Mouse (Mus musculus) NIH3T3 (cell line): ENCODE data around the gene Ccdc33.

ENCODE experiments used
- DNase-seq: peaks from one replicate; pipeline ENCODE4 v3.0.0-alpha.2; 2012; ENCODE audit warnings: low read depth

Ccdc33 gene

GRCm38 (mm10) chr9:58011552-58011951 lies 107.1 kb downstream of the Ccdc33 start:
- no peak for DNase-seq

GRCm38 (mm10) chr9:58011027-58011426 lies 107.6 kb downstream of the Ccdc33 start:
- peak; percentile 21 for DNase-seq

DNA sequence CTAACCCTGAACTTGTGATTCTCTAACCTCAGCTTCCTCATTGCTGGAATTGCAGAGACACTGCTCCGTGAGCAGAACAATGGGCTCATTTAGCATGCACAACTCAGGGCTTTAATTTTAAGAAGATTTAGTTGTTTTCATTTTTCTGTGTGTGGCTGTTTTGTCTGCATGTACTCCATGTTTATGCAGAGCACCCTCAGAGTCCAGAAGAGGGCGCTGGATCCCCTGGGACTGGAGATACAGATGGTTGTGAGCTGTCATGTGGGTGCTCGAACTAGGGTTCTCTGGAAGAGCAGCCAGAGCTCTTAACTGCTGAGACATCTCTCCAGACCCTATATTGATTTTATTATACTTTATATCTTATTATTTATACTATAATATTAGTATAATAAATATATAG lies 109.0 kb downstream of the Ccdc33 start:
- DNase-seq, result no peak

DNA sequence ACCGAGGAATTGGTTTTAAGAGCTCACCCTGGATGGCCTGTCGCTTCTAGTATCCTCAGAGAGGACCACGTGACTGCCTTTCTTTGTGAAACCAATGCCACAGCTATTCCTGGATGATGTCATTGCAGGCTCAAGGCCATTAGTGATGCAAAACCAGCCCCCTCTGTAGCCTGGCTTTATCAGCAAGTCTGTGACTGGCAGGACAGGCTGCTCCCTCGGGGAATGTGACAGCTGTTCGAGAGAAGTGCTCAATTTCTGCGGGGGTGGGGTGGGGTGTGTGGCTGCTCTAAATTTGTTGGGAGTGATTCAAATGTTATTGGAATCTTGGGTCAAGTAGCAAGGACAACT lies 109.6 kb downstream of the Ccdc33 start:
- DNase-seq, result peak; percentile 6

DNA sequence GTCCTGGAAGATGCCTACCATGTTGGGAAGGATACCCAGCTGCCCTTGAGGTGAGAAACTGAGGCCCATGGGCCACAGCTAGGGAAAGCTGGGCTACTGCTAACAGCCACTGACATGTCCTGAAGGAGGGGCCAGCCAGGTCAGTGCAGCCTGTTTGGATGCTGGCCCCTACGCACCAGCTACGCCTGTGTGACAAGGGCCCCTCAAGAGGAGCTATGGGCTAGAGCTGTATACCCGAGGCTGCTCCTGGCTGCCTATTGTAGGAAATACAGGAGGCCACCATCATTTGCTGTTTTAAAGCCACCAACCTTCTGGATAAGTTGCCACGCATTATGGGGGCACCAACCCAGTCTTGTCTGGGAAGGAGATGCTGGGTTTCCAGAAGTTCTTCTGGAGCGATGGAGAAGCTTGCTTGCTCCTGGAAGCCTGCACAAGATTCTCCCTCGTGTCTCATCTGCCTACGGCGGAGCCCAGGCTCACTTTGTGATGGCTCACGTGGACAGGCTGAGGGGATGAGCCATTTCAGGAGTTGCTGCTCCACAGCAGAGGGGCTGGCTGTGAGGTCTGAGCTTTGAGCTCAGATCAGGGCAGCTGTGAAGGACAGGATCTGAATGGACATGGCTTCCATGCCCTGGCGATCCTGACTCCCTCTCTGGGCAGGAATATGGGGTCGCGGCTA lies 110.1 kb downstream of the Ccdc33 start:
- DNase-seq, result no peak

DNA sequence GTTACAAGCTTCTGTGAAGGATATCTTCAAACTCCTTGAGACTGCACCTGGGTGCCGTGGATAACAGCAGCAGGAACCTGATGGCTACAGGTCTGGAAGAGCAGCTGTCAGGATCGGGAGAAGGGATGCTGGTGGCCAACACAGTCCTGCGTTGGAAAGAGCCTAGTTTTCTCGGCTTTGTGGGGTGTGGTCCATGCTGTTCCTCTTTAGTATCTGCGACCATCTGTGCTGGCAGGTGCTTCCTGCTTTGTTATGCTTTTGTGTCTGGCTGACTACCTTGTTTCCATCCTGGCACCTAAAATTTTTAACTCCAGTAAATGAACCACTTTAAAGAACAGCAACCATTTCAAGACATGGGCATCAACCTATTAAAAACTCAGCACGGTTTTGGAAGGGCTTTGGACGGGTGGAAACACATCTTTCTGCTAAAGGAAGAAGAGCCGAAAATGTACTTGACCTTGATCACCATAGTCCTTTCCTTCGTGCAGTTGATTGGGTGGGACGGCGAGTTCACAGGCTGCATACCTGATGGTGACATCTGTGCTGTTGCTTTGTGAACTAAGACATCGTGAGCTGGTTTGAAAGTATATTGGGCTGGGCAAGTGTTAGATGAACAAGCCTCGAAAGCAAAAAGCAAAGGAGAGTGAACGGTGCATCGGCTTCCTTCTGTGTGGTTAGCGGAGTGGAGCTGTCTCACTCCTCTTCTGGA lies 112.7 kb downstream of the Ccdc33 start, which contains the start of gene Cyp11a1:
Gene Cyp11a1 (plus strand): TSS at position 659 of the 709 bp plus-strand sequence.
- no peak for DNase-seq

GRCm38 (mm10) chr9:58003272-58003671 lies 115.4 kb downstream of the Ccdc33 start:
- DNase-seq, result no peak

- DNase-seq, result no peak
Measured at GRCm38 (mm10) chr9:57999676-58000075, 118.9 kb downstream of the Ccdc33 start.

GRCm38 (mm10) chr9:57998685-57999084 lies 119.9 kb downstream of the Ccdc33 start:
- DNase-seq, result no peak

GRCm38 (mm10) chr9:57998032-57998659 lies 120.5 kb downstream of the Ccdc33 start:
- DNase-seq, result peak; percentile 74

DNA sequence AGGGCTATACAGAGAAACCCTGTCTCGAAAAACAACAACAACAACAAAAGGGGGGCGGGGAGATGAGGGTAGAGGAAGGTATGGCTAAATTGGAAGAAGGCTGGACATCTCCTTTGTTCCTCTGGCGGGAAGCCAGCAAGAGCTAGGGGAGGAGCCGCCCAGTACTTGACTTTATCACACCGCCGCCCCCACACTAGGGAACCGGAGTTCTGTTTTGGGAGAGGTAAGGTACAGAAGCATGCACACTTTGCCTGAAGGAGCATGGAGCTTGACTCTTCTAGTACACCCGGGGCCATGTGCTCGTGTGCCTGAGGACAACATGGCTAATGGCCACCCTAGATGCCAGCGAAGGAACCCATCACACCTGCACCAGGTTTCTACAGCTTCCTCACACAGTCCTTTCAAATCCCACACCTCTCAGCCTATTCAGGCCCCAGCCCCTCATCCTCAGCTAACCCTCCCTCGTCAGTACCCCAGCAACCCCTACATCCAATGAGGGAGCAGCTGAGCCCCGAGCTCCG lies 121.1 kb downstream of the Ccdc33 start:
- DNase-seq, result no peak

DNA sequence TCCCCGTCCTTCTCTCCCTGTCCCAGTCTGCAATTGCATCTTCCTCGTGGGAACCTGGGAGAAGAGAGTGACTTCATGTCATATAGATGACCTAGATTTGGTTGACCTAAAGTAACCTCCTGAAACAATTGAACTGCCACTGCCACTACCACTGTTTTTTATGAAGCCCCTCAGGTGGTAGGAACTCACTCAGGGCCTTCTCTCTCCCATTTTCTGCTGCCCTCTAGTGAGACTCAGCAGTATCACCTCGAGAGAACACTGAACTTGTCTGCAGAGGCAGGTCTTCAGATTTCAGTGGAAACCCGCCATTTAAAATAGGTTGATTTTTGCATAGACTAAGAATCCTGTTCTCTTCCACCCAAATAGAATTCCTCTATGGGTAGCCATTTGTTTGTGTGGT lies 123.3 kb downstream of the Ccdc33 start:
- DNase-seq, result peak; percentile 36

DNA sequence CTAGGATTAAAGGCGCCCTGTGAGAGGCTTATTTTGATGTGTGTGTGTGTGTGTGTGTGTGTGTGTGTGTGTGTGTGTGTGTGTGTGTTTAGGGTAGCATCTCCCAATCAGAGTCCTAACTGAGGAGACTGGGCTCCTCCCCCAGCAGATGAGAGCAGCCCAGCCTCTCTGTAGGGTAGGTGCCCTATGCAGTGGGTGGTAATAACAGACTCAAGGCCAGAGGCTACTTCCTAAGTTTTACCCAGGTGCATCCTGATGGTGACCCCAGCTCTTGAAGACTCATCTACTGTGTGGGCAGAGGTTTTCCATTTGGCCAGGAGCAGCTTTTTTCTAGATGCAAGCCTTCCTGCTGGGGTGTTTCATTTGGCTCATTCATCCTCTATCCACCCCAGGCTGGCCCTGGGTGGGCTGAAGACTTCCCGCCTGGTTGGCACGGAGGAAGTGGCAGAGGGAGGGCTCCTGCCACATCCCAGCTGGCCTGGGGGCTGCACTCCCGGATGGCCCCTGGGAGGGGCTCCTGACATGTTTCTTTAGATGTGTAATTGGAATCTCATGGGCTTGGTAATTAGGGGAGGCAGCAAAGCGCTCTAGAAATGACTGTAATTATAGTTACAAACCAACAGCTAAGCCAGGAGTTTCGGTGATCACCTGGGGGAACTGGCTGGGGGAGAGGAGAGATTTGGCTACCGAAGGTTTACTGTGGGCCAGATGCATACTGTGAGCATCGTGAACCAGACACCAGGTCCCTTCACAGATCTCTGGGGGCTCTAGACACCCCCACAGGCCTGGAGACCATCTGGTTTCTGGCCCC lies 125.6 kb downstream of the Ccdc33 start:
- DNase-seq, result no peak

DNA sequence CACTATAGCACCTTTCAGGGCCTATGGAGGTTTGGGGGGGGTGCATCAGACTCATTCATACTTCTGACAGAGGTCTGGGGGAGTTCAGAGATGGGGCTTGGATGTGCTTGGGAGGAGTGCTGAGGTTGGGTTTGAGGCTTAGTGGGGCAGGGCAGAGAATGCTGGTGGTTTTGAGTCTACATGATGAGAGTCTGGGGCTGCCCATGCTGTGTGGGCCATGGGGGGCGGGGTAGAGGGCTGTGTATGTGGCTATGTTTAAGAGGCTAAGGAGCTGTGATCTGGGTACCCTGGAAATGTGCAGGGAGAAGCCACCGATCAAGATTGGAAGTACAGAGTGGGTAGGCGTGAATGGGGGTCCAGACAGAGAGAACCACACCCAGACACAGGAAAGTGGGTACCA lies 126.6 kb downstream of the Ccdc33 start:
- no peak for DNase-seq

DNA sequence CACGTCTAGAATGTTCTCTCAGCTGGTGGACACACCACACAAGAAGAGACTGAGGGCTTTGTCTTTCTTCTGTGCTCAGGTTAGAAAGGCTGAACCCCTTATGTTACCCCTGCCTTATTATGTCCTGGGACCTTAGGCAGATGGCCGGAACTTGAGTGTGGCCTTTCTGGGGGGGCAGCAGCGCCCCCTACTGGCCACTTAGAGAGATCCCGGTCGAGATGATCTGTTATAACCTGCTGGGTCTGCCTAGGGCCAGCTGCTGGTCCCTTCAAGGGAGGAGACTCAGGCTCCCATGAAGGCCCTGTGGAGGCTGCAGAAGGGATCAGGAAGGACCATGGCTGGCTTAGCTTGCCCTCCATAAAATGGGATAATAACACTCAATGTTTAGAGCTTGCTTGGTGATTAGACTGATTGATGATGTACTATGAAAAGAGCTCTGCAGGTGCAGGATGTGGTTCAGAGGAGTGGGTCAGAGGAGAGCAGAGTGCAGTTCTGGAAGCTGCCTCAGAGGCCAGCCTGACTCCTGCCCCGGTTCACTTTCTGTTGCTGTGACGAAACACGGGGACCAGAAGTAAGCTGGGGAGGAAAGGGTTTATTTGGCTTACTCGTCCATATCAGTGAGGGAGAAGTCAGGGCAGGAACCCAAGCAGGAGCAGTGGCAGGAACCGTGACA lies 128.0 kb downstream of the Ccdc33 start:
- DNase-seq, result peak; percentile 75

GRCm38 (mm10) chr9:57989309-57989708 lies 129.3 kb downstream of the Ccdc33 start:
- no peak for DNase-seq

DNA sequence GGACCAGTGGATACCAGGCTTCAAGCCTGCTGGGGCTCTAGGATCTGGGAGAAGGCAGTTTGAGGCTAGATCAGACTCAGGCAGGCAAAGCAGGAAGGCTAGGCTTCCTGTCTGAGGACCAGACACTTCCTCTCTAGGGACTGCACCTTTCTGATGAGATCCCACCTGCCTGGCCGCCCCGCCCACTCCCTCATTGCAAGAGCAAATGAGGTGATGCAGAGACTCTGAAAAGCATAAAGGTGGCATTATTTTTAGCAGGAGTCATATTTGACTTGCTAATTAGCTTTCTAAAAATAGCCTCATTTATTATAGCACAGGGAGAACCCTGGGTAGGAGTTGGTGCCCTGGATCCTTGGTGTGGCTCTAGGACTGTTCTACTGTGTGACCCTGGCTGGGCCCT lies 130.5 kb downstream of the Ccdc33 start:
- no peak for DNase-seq

GRCm38 (mm10) chr9:57986293-57986692 lies 132.3 kb downstream of the Ccdc33 start:
- no peak for DNase-seq

DNA sequence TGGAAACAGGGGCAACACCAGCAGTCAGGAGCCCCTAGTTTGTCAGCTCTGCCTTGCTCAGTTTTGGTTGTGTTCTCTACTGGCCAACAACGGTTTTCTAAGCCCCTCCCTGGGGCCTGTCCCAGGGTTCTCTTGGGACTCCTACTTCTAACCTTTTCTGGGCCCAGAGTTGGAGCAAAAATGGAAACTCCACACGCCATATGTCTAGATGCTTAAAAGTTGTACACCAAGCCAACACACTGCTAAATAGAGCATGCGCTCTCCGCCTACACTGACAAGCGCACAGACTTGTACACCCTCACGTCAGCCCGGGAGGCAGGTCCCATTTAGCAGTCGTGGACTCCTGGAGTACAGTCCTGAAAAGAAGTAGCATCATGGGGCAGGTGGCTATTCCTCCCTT lies 133.3 kb downstream of the Ccdc33 start:
- DNase-seq, result no peak

DNA sequence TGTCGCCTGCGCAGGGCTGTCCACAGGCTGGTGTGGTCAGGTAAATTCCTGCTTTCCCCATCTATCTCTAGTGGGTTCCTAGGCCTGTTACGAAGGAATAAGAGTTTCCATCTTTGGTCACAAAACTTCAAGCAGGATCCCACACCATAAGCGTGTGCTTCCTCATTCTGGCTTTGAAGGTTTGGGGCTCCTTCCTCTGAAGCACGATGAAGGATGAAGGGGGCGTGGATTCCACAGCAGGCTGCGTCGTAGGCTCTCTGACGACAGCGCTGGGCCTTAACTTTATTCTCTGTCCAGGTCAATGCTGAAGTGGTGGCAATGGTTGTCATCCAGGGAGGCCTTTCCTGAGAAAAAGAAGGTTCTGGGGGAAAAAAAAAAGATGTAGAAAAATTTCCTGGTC lies 138.1 kb downstream of the Ccdc33 start:
- no peak for DNase-seq

- DNase-seq, result no peak
Measured at GRCm38 (mm10) chr9:57978858-57979257, 139.8 kb downstream of the Ccdc33 start.
